Mouse (Mus musculus) intestine, embryonic 14.5 days (tissue): Measurements from ENCODE around the gene Tmem258. TPM values are rescaled to one million over a fixed set of nuclear protein-coding genes. Genes with fewer than 3 reads are reported as not detected.
"Not testable (repeated sequence)": the region's sequence is repeated elsewhere in the genome, so short reads cannot be mapped to it uniquely, and the experiment has no call there.

Experiments
- ATAC-seq: fragments of 200-750 bp; cut with Nextera tagmentation; replicated peaks from 2 replicates; pipeline ENCODE4 v1.8.0; 2017; ENCODE audit warnings: low read depth, moderate number of reproducible peaks, moderate TSS enrichment, moderate library complexity; ENCODE audit not compliant: low FRiP score, low TSS enrichment
- DNase-seq: peaks from one replicate; pipeline ENCODE4 v3.0.0-alpha.2; 2018; ENCODE audit warnings: low spot score
- H3K27ac ChIP-seq: fragments of 300-500 bp; sonication (generic); 2 replicates; pipeline ENCODE4 v1.5.1; 2014; ENCODE audit warnings: low read depth, mild to moderate bottlenecking, control low read depth
- H3K27me3 ChIP-seq: fragments of 300-500 bp; sonication (generic); replicated peaks from 2 replicates; pipeline ENCODE4 v1.6.1; 2014; ENCODE audit warnings: low read length, control low read depth; ENCODE audit not compliant: control insufficient read depth, insufficient read depth
- H3K36me3 ChIP-seq: fragments of 300-500 bp; sonication (generic); 2 replicates; pipeline ENCODE4 v1.6.1; 2014; ENCODE audit warnings: low read length, control low read depth; ENCODE audit not compliant: control insufficient read depth, insufficient read depth
- H3K4me1 ChIP-seq: fragments of 300-500 bp; sonication (generic); replicated peaks from 2 replicates; pipeline ENCODE4 v1.6.1; 2014; ENCODE audit warnings: low read length, control low read depth, mixed read lengths; ENCODE audit not compliant: control insufficient read depth, insufficient read depth
- H3K4me2 ChIP-seq: fragments of 300-500 bp; sonication (generic); 2 replicates; pipeline ENCODE4 v1.6.1; 2014; ENCODE audit warnings: low read length
- H3K4me3 ChIP-seq: fragments of 300-500 bp; sonication (generic); 2 replicates; pipeline ENCODE4 v1.5.1; 2014; ENCODE audit warnings: low read depth, low read length, control low read depth, mixed read lengths
- H3K9ac ChIP-seq: fragments of 300-500 bp; sonication (generic); 2 replicates; pipeline ENCODE4 v1.6.1; 2014; ENCODE audit warnings: mild to moderate bottlenecking, low read length
- H3K9me3 ChIP-seq: fragments of 300-500 bp; sonication (generic); 2 replicates; pipeline ENCODE4 v1.6.1; 2016; ENCODE audit warnings: low read length, control low read depth; ENCODE audit not compliant: control insufficient read depth
- WGBS: fragments of 180-500 bp; shearing (Covaris S2); extraction: QIAGEN DNeasy Blood & Tissue Kit; methylation state at CpG from one replicate; pipeline ENCODE4 v1.1.7; 2014; 5-methylcytosine and 5-hydroxymethylcytosine counted together
- polyA plus RNA-seq: library from polyadenylated mRNA; unstranded; fragments of >200 nt; fragmentation: Nextera tagmentation; extraction: Ambion mirVana; gene quantifications from 2 replicates; pipeline ENCODE4 v1.2.1, GENCODE M21; 2014

The Tmem258 gene
- polyA plus RNA-seq, 1 experiment from 2014 or later, result 499 TPM

- not testable (repeated sequence) for H3K36me3 ChIP-seq, H3K4me1 ChIP-seq, H3K4me2 ChIP-seq, ATAC-seq, H3K9me3 ChIP-seq, H3K9ac ChIP-seq, H3K27me3 ChIP-seq, H3K27ac ChIP-seq, H3K4me3 ChIP-seq
- 83% methylated on average over 3 of the region's 3 CpGs for WGBS
- DNase-seq, result peak; percentile 38
Measured at GRCm38 (mm10) chr19:10169692-10170330, 34.0 kb upstream of the Tmem258 start.

- WGBS, result 48% methylated on average over 1 of the region's 1 CpGs
Measured at GRCm38 (mm10) chr19:10170466-10170865, 33.3 kb upstream of the Tmem258 start.

DNA sequence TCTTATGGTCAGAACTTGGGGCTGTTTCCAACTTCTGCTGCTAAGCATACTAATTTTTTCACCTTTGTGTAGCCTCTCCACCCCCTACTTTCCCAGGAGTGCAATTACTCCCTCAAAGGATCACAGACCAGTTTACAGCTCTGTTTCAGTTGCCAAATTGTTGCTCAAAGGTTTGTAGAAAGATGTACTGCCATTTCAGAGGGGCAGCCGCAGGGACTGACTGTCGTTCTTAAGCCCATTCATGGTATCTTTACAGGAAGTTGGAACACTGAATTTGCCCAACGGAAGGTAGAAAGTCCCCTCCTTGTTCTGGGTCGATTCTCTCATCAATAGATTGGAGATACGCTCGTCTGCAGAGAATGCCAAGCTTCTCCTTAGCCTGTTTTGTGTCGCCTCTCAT lies 32.5 kb upstream of the Tmem258 start:
- no peak overlapping the region for H3K4me3 ChIP-seq
- no peak for ATAC-seq
- no peaks in the 10 kb centered on the region for H3K27me3 ChIP-seq
- no peaks in the 10 kb centered on the region for H3K36me3 ChIP-seq
- DNase-seq, result no peak
- no peak overlapping the region for H3K27ac ChIP-seq
- no peaks in the 10 kb centered on the region for H3K9me3 ChIP-seq
- no peak overlapping the region for H3K4me2 ChIP-seq
- WGBS, result 81% methylated on average over 7 of the region's 7 CpGs
- no peaks in the 10 kb centered on the region for H3K4me1 ChIP-seq
- H3K9ac ChIP-seq, result no peak overlapping the region

More at GRCm38 (mm10) chr19:10170466-10170865, 33.3 kb upstream of the Tmem258 start:
- Histone ChIP-seq H3K27me3 (no peaks in the 10 kb centered on the region), H3K4me3 (no peak overlapping the region), H3K9me3 (no peaks in the 10 kb centered on the region), H3K36me3 (no peaks in the 10 kb centered on the region), H3K9ac (no peak overlapping the region), H3K27ac (no peak overlapping the region), H3K4me1 (no peaks in the 10 kb centered on the region), H3K4me2 (no peak overlapping the region)
- DNase-seq, result peak; percentile 46
- no peak for ATAC-seq

DNA sequence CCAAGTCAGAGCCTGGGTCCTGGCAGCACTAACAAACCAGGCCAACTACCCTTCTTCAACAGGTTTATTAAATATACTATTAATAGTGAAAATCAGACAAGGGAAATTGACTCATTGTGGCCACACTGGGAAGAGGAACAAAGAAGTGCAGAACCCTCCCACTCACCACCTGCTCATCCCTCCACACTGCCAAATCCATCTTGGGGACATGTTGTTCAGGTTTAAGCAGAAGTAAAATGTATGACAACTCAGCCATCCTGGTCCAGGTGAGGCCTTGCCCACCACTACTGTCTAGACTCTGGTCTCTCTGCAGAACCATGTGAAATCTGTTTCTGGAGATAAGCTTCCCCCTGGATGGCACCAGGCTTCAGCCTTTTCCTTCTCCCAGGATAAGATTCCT lies 32.0 kb upstream of the Tmem258 start:
- no peaks in the 10 kb centered on the region for H3K9me3 ChIP-seq
- H3K4me1 ChIP-seq, result no peaks in the 10 kb centered on the region
- H3K4me3 ChIP-seq, result no peak overlapping the region
- ATAC-seq (no peak), DNase-seq (no peak)
- H3K4me2 ChIP-seq, result no peak overlapping the region
- no peak overlapping the region for H3K9ac ChIP-seq
- no peaks in the 10 kb centered on the region for H3K36me3 ChIP-seq
- H3K27me3 ChIP-seq, result no peaks in the 10 kb centered on the region
- H3K27ac ChIP-seq, result no peak overlapping the region

- DNase-seq (peak; percentile 45), ATAC-seq (no peak)
- Histone ChIP-seq H3K4me2 (no peak overlapping the region), H3K4me3 (no peak overlapping the region), H3K27me3 (no peaks in the 10 kb centered on the region), H3K9ac (no peak overlapping the region), H3K9me3 (no peaks in the 10 kb centered on the region), H3K27ac (no peak overlapping the region), H3K4me1 (no peaks in the 10 kb centered on the region), H3K36me3 (no peaks in the 10 kb centered on the region)
- 79% methylated on average over 5 of the region's 5 CpGs for WGBS
Measured at GRCm38 (mm10) chr19:10173116-10173718, 30.6 kb upstream of the Tmem258 start.

DNA sequence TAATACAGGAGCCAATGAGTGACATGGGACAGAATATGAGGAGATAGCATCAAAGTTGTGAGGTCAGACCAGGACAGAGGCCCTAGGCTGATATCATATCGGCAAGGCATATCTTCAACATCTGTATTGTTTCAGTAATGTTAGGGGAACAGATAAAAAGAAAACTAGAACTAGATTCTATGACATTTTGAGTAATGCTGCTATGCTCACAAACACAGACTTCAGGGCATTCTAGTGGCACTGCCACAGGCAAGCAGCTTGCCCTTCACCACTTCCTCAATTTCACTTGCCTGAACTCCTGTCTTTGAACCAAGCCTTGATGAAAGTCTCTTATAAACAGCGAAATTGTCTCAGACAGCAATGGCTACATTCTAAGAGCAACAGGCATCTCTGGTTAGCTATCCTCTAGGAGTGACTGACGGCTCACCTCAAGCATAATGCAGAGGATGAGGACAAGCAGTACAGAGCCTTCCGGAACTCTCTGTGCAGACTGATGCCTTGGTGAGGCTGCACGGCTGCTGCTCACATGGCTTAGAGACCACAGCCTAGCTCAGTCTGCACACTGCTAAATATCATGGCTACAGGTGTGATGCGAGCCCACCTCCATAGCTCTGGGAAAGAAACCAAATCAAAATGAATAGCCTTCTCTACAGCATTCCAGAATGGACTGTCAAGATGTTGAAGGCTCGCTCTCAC lies 29.8 kb upstream of the Tmem258 start:
- no peak overlapping the region for H3K4me3 ChIP-seq
- H3K36me3 ChIP-seq, result no peaks in the 10 kb centered on the region
- peak; percentile 15 for DNase-seq
- H3K9me3 ChIP-seq, result no peaks in the 10 kb centered on the region
- no peak overlapping the region for H3K4me2 ChIP-seq
- H3K27ac ChIP-seq, result no peak overlapping the region
- no peaks in the 10 kb centered on the region for H3K27me3 ChIP-seq
- H3K4me1 ChIP-seq, result no peaks in the 10 kb centered on the region
- WGBS, result 87% methylated on average over 7 of the region's 7 CpGs
- no peak overlapping the region for H3K9ac ChIP-seq
- ATAC-seq, result no peak

GRCm38 (mm10) chr19:10174956-10175355 lies 28.9 kb upstream of the Tmem258 start:
- no peak for ATAC-seq
- WGBS, result 66% methylated on average over 4 of the region's 4 CpGs
- no peaks in the 10 kb centered on the region for H3K9me3 ChIP-seq

DNA sequence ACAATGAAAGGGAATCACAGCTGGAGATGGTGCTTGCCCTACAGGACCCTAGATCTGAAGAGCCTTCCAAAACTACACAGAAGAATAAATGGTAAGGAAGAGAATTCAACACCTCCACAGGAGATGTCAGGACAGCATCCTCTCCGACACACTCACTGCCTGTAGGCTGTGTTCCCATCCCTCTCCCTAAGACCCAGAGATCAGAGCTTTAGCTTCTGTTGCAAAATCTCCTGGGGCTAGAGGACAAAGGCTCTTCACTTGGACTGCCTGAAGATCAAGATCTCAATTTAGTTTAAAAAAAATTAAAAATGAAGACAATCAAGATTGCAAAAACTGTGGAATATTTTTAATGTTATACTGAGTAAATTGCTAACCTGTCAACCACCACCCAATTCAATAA lies 27.3 kb upstream of the Tmem258 start:
- no peak overlapping the region for H3K27ac ChIP-seq

More at GRCm38 (mm10) chr19:10174956-10175355, 28.9 kb upstream of the Tmem258 start:
- Histone ChIP-seq H3K4me1 (no peaks in the 10 kb centered on the region), H3K9ac (no peak overlapping the region), H3K4me3 (no peak overlapping the region), H3K27me3 (no peaks in the 10 kb centered on the region), H3K27ac (no peak overlapping the region), H3K36me3 (no peaks in the 10 kb centered on the region), H3K4me2 (no peak overlapping the region)
- DNase-seq, result no peak

More for the DNA sequence above, 27.3 kb upstream of the Tmem258 start:
- ATAC-seq, result no peak
- no peak overlapping the region for H3K4me2 ChIP-seq
- WGBS, result 79% methylated on average over 1 of the region's 1 CpGs
- no peaks in the 10 kb centered on the region for H3K36me3 ChIP-seq
- no peak overlapping the region for H3K9ac ChIP-seq
- no peaks in the 10 kb centered on the region for H3K4me1 ChIP-seq
- no peaks in the 10 kb centered on the region for H3K9me3 ChIP-seq
- H3K27me3 ChIP-seq, result no peaks in the 10 kb centered on the region
- no peak overlapping the region for H3K4me3 ChIP-seq
- peak; percentile 33 for DNase-seq
